Mouse (Mus musculus) kidney, postnatal 14 days (tissue): ENCODE data around the gene Gm21887.
A peak's percentile ranks its signal among the peaks of the same experiment; 100 is the strongest.
"Not testable (repeated sequence)": the region's sequence is repeated elsewhere in the genome, so short reads cannot be mapped to it uniquely, and the experiment has no call there.

Experiments used
- DNase-seq: peaks from one replicate; pipeline ENCODE4 v3.0.0; 2022; ENCODE audit warnings: mixed read lengths

Gene Gm21887

DNA sequence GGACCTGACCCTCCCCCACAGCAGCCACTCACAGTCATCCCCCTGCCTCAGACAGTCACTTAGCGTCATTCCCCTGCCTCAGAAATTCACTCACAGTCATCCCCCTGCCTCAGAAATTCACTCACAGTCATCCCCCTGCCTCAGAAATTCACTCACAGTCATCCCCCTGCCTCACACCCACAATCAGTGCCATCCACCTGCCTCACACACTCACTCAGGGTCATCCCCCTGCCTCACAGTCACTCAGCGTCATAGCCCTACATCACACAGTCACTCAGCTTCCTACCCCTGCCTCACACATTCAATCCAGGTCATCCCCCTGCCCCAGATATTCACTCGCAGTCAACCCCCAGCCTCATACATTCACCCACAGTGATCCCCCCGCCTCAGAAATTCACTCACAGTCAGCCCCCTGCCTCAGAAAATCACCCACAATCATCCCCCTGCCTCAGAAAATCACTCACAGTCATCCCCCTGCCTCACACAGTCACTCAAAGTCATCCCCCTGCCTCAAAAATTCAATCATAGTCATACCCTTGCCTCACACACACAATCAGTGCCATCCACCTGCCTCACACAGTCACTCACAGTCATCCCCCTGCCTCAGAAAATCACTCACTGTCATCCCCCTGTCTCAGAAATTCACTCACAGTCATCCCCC lies 10.8 kb upstream of the Gm21887 start:
- not testable (repeated sequence) for DNase-seq

DNA sequence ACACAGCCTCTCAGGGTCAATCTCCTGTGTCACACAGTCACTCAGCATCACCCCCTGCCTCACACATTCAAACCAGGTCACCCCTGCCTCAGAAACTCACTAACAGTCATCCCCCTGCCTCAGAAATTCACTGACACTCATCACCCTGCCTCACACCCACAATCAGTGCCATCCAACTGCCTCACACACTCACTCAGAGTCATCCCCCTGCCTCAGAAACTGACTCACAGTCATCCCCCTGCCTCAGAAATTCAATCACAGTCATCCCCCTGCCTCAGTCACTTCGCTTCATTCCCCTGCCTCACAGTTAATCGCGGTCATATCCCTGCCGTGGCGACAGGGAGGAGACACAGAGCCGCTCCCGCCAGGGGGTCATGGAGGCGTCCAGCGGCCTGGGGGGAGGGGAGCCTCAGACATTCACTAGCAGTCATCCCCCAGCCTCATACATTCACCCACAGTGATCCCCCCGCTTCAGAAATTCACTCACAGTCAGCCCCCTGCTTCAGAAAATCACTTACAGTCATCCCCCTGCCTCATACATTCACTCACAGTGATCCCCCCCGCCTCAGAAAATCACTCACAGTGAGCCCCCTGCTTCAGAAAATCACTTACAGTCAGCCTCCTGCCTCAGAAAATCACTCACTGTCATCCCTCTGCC lies 10.1 kb upstream of the Gm21887 start:
- not testable (repeated sequence) for DNase-seq

DNA sequence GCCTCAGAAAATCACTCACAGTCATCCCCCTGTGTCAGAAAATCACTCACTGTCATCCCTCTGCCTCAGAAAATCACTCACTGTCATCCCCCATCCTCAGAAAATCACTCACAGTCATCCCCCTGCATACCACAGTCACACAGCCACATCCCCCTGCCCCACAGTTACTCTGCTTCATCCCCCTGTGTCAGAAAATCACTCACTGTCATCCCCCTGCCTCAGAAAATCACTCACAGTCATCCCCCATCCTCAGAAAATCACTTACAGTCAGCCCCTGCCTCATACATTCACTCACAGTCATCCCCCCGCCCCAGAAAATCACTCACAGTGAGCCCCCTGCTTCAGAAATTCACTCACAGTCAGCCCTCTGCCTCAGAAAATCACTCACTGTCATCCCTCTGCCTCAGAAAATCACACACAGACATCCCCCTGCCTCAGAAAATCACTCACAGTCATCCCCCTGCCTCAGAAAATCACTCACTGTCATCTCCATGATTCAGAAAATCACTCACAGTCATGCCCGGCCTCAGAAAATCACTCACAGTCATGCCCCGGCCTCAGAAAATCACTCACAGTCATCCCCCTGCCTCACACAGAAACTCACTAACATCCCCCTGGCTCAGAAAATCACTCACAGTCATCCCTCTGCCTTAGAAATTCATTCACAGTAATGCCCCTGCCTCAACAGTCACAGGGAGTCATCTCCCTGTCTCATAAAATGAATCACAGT lies 9.4 kb upstream of the Gm21887 start:
- DNase-seq = not testable (repeated sequence)

DNA sequence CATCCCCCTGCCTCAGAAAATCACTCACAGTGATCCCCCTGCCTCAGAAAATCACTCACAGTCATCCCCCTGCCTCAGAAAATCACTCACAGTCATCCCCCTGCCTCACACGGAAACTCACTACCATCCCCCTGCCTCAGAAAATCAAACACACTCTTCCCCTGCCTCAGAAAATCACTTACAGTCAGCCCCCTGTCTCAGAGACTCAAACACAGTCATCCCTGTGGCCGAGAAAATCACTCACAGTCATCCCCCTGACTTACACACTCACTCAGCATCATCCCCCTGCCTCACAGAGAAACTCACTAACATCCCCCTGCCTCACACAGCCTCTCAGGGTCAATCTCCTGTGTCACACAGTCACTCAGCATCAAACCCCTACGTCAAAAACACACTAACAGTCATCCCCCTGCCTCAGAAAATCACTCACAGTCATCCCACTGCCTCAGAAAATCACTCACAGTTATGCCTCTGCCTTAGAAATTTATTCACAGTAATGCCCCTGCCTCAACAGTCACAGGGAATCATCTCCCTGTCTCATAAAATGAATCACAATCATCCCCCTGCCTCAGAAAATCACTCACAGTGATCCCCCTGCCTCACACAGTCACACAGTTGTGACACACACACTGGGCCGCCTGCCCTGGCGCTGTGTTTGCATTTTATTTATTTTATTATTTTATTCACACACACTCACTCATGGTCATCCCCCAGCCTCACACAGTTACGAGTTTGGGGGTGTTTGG lies 8.6 kb upstream of the Gm21887 start:
- DNase-seq = not testable (repeated sequence)

DNA sequence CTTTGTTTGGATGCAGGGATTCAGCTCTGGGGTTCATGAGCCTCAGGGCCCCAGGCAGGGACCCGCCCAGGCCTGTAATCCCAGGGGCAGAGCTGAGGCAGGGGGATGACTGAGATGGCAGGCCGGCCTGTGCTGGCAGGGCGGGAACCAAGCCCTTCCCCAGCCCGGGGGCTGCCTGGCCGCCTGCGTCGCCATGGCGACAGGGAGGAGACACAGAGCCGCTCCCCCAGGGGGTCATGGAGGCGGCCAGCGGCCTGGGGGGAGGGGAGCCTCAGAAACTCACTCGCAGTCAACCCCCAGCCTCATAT lies 8.1 kb upstream of the Gm21887 start:
- DNase-seq = not testable (repeated sequence)

DNA sequence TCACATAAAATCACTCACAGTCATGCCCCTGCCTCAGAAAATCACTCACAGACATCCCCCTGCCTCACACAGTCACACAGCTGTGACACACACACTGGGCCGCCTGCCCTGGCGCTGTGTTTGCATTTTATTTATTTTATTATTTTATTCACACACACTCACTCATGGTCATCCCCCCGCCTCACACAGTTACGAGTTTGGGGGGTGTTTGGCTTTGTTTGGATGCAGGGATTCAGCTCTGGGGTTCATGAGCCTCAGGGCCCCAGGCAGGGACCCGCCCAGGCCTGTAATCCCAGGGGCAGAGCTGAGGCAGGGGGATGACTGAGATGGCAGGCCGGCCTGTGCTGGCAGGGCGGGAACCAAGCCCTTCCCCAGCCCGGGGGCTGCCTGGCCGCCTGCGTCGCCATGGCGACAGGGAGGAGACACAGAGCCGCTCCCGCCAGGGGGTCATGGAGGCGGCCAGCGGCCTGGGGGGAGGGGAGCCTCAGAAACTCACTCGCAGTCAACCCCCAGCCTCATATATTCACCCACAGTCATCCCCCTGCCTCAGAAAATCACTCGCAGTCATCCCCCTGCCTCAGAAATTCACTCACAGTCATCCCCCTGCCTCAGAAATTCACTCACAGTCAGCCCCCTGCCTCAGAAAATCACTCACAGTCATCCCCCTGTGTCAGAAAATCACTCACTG lies 6.8 kb upstream of the Gm21887 start:
- not testable (repeated sequence) for DNase-seq

DNA sequence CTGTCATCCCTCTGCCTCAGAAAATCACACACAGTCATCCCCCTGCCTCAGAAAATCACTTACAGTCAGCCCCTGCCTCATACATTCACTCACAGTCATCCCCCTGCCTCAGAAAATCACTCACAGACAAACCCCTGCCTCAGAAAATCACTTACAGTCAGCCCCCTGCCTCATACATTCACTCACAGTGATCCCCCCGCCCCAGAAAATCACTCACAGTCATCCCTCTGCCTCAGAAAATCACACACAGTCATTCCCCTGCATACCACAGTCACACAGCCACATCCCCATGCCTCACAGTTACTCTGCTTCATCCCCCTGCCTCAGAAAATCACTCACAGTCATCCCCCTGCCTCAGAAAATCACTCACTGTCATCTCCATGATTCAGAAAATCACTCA lies 5.9 kb upstream of the Gm21887 start:
- not testable (repeated sequence) for DNase-seq

DNA sequence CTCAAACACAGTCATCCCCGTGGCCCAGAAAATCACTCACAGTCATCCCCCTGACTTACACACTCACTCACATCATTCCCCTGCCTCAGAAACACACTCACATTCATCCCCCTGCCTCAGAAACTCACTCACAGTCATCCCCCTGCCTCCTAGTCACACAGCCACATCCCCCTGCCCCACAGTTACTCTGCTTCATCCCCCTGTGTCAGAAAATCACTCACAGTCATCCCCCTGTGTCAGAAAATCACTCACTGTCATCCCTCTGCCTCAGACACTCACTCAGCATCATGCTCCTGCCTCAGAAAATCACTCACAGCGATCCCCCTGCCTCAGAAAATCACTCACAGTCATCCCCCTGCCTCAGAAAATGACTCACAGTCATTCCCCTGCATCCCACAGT lies 5.2 kb upstream of the Gm21887 start:
- DNase-seq = not testable (repeated sequence)

DNA sequence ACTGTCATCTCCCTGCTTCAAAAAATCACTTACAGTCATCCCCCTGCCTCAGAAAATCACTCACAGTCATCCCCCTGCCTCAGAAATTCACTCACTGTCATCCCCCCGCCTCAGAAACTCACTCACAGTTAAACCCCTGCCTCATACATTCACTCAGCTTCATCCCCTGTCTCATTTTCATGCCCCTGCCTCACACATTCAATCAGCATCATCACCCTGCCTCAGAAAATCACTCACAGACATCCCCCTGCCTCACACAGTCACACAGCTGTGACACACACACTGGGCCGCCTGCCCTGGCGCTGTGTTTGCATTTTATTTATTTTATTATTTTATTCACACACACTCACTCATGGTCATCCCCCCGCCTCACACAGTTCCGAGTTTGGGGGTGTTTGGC lies 4.7 kb upstream of the Gm21887 start:
- DNase-seq = not testable (repeated sequence)

DNA sequence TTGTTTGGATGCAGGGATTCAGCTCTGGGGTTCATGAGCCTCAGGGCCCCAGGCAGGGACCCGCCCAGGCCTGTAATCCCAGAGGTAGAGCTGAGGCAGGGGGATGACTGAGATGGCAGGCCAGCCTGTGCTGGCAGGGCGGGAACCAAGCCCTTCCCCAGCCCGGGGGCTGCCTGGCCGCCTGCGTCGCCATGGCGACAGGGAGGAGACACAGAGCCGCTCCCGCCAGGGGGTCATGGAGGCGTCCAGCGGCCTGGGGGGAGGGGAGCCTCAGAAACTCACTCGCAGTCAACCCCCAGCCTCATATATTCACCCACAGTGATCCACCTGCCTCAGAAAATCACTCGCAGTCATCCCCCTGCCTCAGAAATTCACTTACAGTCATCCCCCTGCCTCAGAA lies 4.3 kb upstream of the Gm21887 start:
- not testable (repeated sequence) for DNase-seq

DNA sequence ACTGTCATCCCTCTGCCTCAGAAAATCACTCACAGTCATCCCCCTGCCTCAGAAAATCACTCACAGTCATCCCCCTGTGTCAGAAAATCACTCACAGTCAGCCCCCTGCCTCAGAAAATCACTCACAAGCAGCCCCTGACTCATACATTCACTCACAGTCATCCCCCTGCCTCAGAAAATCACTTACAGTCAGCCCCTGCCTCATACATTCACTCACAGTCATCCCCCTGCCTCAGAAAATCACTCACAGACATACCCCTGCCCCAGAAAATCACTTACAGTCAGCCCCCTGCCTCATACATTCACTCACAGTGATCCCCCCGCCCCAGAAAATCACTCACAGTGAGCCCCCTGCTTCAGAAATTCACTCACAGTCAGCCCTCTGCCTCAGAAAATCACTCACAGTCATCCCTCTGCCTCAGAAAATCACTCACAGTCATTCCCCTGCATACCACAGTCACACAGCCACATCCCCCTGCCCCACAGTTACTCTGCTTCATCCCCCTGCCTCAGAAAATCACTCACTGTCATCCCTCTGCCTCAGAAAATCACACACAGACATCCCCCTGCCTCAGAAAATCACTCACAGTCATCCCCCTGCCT lies 3.7 kb upstream of the Gm21887 start:
- DNase-seq = not testable (repeated sequence)

DNA sequence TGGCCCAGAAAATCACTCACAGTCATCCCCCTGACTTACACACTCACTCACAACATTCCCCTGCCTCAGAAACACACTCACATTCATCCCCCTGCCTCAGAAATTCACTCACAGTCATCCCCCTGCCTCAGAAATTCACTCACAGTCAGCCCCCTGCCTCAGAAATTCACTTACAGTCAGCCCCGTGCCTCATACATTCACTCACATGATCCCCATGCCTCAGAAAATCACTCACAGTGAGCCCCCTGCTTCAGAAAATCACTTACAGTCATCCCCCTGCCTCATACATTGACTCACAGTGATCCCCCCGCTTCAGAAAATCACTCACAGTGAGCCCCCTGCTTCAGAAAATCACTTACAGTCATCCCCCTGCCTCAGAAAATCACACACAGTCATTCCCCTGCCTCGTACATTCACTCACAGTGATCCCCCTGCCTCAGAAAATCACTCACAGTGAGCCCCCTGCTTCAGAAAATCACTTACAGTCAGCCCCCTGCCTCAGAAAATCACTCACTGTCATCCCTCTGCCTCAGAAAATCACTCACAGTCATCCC lies 2.7 kb upstream of the Gm21887 start:
- DNase-seq = not testable (repeated sequence)

DNA sequence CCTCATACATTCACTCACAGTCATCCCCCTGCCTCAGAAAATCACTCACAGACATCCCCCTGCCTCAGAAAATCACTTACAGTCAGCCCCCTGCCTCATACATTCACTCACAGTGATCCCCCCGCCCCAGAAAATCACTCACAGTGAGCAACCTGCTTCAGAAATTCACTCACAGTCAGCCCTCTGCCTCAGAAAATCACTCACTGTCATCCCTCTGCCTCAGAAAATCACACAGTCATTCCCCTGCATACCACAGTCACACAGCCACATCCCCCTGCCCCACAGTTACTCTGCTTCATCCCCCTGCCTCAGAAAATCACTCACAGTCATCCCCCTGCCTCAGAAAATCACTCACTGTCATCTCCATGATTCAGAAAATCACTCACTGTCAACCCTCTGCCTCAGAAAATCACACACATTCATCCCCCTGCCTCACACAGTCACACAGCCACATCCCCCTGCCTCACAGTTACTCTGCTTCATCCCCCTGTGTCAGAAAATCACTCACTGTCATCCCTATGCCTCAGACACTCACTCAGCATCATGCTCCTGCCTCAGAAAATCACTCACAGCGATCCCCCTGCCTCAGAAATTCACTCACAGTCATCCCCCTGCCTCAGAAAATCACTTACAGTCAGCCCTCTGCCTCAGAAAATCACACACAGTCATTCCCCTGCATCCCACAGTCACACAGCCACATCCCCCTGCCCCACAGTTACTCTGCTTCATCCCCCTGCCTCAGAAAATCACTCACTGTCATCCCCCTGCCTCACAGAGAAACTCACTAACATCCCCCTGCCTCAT lies 1.9 kb upstream of the Gm21887 start:
- DNase-seq = not testable (repeated sequence)

DNA sequence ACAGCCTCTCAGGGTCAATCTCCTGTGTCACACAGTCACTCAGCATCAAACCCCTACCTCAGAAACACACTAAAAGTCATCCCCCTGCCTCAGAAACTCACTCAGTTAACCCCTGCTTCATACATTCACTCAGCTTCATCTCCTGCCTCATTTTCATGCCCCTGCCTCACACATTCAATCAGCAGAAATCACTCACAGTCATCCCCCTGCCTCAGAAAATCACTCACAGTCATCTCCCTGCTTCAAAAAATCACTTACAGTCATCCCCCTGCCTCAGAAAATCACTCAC lies 1.3 kb upstream of the Gm21887 start:
- DNase-seq = not testable (repeated sequence)

DNA sequence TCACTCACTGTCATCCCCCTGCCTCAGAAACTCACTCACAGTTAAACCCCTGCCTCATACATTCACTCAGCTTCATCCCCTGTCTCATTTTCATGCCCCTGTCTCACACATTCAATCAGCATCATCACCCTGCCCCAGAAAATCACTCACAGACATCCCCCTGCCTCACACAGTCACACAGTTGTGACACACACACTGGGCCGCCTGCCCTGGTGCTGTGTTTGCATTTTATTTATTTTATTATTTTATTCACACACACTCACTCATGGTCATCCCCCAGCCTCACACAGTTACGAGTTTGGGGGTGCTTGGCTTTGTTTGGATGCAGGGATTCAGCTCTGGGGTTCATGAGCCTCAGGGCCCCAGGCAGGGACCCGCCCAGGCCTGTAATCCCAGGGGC lies 875 bp upstream of the Gm21887 start:
- DNase-seq = not testable (repeated sequence)

DNA sequence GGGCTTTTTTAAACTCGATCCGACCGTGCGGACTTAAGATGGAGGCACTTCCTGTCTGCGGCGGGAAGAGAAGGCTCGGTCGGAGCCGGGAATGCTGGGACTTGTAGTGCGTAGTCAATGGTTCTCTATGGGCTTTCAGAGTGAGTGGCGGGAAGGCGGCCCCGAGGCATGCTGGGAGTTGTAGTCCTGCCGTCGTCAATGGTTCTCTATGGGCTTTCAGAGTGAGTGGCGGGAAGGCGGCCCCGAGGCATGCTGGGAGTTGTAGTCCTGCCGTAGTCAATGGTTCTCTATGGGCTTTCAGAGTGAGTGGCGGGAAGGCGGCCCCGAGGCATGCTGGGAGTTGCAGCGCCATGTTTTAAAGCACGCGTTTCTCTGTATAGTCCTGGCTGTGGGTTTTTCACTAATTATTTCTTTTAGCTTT lies 352 bp downstream of the Gm21887 start:
- DNase-seq = peak; percentile 100

DNA sequence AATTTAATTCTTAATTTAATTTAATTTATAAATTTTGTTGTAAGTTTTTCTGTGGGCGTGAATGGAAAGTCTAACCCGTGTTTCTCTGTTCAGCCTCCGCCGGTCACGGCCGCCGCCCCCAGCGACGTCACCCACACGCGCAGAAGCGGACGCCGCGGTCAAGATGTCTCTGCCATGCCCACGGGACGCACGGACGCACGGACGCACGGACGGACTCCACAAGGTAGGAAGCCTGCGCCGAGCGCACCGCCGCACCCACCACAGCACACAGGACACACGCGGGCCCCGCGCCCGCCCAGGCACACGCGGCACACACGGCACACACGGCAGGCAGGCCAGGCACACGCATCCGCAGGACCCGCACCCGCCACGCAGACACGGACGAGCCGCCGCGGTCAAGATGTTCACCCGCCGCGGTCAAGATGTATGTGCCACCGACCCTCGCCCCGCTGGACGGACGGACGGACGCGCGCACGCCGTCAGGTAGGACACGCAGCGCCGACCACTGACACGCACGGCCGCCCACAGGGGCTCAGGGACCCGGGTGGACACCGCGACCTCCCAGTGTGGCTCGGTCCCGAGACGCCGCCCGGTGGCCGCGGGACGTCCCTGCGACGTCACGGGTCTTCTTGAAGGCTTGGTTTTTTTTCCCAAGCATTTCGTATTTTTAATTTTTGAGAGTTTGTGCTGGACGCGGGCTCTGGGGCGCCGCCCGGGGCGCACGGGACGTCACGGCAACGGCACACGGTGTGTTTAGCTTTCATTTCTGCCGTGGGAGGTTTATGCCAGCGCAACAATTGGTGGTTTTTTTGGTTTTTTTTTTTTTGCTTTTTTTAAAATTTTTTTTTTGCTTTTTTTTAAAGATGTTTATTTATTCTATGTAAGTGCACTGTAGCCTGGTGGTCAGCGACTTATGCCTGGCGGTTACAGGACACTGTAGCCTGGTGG lies 1.4 kb downstream of the Gm21887 start:
- peak; percentile 76 for DNase-seq

DNA sequence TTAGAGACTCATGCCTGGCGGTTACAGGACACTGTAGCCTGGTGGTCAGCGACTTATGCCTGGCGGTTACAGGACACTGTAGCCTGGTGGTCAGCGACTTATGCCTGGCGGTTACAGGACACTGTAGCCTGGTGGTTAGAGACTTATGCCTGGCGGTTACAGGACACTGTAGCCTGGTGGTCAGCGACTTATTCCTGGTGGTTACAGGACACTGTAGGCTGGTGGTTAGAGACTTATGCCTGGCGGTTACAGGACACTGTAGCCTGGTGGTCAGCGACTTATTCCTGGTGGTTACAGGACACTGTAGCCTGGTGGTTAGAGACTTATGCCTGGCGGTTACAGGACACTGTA lies 2.0 kb downstream of the Gm21887 start:
- DNase-seq = not testable (repeated sequence)

DNA sequence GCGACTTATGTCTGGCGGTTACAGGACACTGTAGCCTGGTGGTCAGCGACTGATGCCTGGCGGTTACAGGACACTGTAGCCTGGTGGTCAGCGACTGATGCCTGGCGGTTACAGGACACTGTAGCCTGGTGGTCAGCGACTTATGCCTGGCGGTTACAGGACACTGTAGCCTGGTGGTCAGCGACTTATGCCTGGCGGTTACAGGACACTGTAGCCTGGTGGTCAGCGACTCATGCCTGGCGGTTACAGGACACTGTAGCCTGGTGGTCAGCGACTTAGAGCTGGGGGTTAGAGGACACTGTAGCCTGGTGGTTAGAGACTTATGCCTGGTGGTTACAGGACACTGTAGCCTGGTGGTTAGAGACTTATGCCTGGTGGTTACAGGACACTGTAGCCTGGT lies 4.0 kb downstream of the Gm21887 start:
- not testable (repeated sequence) for DNase-seq

DNA sequence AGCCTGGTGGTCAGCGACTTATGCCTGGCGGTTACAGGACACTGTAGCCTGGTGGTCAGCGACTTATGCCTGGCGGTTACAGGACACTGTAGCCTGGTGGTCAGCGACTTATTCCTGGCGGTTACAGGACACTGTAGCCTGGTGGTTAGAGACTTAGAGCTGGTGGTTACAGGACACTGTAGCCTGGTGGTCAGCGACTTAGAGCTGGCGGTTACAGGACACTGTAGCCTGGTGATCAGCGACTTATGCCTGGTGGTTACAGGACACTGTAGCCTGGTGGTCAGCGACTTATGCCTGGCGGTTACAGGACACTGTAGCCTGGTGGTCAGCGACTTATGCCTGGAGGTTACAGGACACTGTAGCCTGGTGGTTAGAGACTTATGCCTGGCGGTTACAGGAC lies 4.6 kb downstream of the Gm21887 start:
- DNase-seq = not testable (repeated sequence)
